Mouse (Mus musculus) heart, embryonic 11.5 days (tissue): Measurements from ENCODE around the gene Ephb6. TPM values are rescaled to one million over a fixed set of nuclear protein-coding genes. Genes with fewer than 3 reads are reported as not detected.

Experiments
- ATAC-seq: fragments of 200-750 bp; cut with Nextera tagmentation; replicated peaks from 2 replicates; pipeline ENCODE4 v1.8.0; 2017; ENCODE audit warnings: moderate library complexity; ENCODE audit not compliant: insufficient number of reproducible peaks, low FRiP score, low TSS enrichment
- H3K27ac ChIP-seq: fragments of 300-500 bp; sonication (generic); 2 replicates; pipeline ENCODE4 v1.5.1; 2014; ENCODE audit warnings: mild to moderate bottlenecking, low read depth, low read length
- H3K27me3 ChIP-seq: fragments of 300-500 bp; sonication (generic); 2 replicates; pipeline ENCODE4 v1.6.1; 2014; ENCODE audit warnings: mild to moderate bottlenecking, low read length, mixed read lengths; ENCODE audit not compliant: control insufficient read depth, insufficient read depth
- H3K36me3 ChIP-seq: fragments of 300-500 bp; sonication (generic); 2 replicates; pipeline ENCODE4 v1.6.1; 2014; ENCODE audit warnings: mild to moderate bottlenecking, low read length, moderate library complexity, mixed read lengths; ENCODE audit not compliant: control insufficient read depth, insufficient read depth
- H3K4me1 ChIP-seq: fragments of 300-500 bp; sonication (generic); 2 replicates; pipeline ENCODE4 v1.6.1; 2014; ENCODE audit warnings: low read length; ENCODE audit not compliant: control insufficient read depth, insufficient read depth
- H3K4me2 ChIP-seq: fragments of 300-500 bp; sonication (generic); 2 replicates; pipeline ENCODE4 v1.6.1; 2014; ENCODE audit warnings: mild to moderate bottlenecking, moderate library complexity
- H3K4me3 ChIP-seq: fragments of 300-500 bp; sonication (generic); 2 replicates; pipeline ENCODE4 v1.5.1; 2014; ENCODE audit warnings: low read depth, low read length
- H3K9ac ChIP-seq: fragments of 300-500 bp; sonication (generic); 2 replicates; pipeline ENCODE4 v1.6.1; 2014; ENCODE audit warnings: mild to moderate bottlenecking, low read depth, low read length, moderate library complexity
- H3K9me3 ChIP-seq: fragments of 300-500 bp; sonication (generic); replicated peaks from 2 replicates; pipeline ENCODE4 v1.6.1; 2016; ENCODE audit warnings: low read length; ENCODE audit not compliant: control insufficient read depth
- WGBS: fragments of 180-500 bp; shearing (Covaris S2); extraction: QIAGEN DNeasy Blood & Tissue Kit; methylation state at CpG from one replicate; pipeline ENCODE4 v1.1.7; 2014; ENCODE audit not compliant: insufficient replicate concordance; 5-methylcytosine and 5-hydroxymethylcytosine counted together
- polyA plus RNA-seq: library from polyadenylated mRNA; unstranded; fragments of >200 nt; fragmentation: Nextera tagmentation; extraction: Ambion mirVana; gene quantifications from 2 replicates; pipeline ENCODE4 v1.2.1, GENCODE M21; 2014

Gene Ephb6
- polyA plus RNA-seq, 1 experiment from 2014 or later: 3.7 TPM

DNA sequence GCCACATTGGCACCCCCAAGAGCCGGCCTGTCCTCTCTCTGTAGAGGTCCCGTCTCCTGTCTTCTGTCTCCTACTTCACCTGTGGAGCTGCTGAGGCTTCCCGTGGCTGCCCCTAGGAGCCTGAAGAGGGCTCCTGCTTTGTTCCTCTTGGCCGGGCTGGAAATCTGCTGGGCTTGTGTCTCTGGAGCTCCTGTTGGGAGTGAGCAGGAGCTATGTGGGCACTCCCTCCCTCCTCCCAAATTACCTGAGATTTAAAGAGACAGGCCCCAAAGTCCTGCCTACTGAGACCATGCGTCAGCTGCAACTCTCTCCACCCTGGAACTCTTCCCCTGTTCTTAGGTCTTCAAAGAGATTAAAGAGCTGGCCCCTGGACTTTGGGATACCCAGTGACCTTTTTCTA, 30.9 kb downstream of the Ephb6 start, which contains the start of gene Trpv6:
Trpv6 (minus strand) TSS at position 228 of the 400 bp plus-strand sequence.
- Histone ChIP-seq H3K36me3 (no peaks in the 10 kb centered on the region), H3K4me1 (no peaks in the 10 kb centered on the region), H3K9me3 (no peaks in the 10 kb centered on the region), H3K9ac (no peak within 1 kb of the TSS), H3K27ac (no peak within 1 kb of the TSS), H3K27me3 (no peaks in the 10 kb centered on the region), H3K4me3 (no peak within 1 kb of the TSS), H3K4me2 (no peak within 1 kb of the TSS)
- ATAC-seq: no peak
- 12% methylated on average over 5 of the region's 5 CpGs for WGBS

DNA sequence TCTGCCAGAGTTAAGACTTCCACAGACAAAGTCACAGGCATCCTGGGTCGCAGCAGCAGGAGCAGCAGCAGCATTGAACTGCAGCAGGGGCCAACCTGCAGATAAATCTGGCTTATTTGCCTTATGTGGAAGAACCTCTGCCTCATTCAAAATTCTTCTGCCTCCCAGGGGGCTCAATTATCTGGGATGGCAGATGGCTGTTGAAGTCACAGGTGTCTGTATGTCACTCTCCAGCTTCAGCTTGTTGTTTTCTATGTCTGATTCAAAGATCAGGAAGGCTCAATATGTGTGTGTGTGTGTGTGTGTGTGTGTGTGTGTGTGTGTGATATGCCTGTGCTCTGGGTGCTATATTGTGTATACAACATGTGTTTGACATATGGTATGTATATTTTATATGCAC, 32.1 kb downstream of the Ephb6 start:
- H3K9me3 ChIP-seq: no peaks in the 10 kb centered on the region
- H3K9ac ChIP-seq: no peak overlapping the region
- no peak overlapping the region for H3K27ac ChIP-seq
- no peak overlapping the region for H3K4me2 ChIP-seq
- no peaks in the 10 kb centered on the region for H3K4me1 ChIP-seq
- no peak for ATAC-seq
- WGBS: 19% methylated on average over 1 of the region's 1 CpGs
- H3K4me3 ChIP-seq: no peak overlapping the region
- H3K36me3 ChIP-seq: no peaks in the 10 kb centered on the region
- no peaks in the 10 kb centered on the region for H3K27me3 ChIP-seq

DNA sequence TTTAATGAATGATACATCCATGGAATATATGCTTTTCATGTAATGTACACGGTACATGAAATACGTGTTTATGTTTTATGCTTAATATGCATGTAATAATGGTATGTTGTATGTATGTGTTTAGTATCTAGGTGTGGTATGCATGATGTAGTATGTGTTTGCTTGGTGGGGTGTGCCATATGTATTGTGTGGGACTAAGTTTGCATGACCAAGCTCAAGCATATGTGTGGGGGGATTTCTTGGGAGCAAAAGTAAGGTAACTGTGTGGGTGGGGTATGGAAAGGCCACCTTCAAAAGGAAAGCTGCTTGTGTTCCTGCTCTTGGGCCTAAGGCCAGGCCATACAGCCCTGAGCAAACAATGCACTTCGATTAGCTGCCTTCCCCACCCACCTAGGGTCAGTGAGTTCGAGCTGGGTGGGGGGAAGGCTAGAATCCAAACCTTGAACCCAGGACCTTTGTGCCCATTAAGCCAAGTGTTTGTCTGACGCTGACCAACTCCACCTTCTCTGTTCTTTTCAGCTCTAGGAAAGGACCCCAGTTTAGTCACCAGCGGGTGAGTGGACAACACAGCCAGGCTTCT, 32.7 kb downstream of the Ephb6 start:
- no peak for ATAC-seq
- no peaks in the 10 kb centered on the region for H3K36me3 ChIP-seq
- no peak overlapping the region for H3K4me3 ChIP-seq
- H3K9me3 ChIP-seq: no peaks in the 10 kb centered on the region
- 72% methylated on average over 6 of the region's 6 CpGs for WGBS
- no peaks in the 10 kb centered on the region for H3K27me3 ChIP-seq
- no peak overlapping the region for H3K4me2 ChIP-seq
- H3K27ac ChIP-seq: no peak overlapping the region
- no peaks in the 10 kb centered on the region for H3K4me1 ChIP-seq
- no peak overlapping the region for H3K9ac ChIP-seq

DNA sequence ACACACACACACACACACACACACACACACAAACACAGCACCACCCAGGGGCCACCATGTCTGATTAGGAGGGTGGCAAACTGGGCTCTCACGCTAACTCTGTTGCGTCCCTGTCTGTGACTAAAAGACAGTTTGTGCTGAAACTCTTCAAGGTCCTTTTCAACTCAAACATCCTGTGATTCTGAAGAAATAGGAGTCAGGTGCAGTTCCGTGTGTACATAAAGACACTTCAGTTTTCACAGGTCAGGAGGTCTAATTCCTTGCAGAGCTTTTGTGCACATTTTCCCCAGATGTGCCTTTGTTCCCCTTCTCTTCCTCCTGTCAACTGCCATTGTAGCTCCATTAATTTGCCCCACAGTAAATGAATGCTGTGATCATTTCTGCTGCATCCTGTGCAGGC, 35.2 kb downstream of the Ephb6 start:
- H3K4me2 ChIP-seq: no peak overlapping the region
- no peaks in the 10 kb centered on the region for H3K36me3 ChIP-seq
- 78% methylated on average over 3 of the region's 3 CpGs for WGBS
- no peak overlapping the region for H3K9ac ChIP-seq
- no peaks in the 10 kb centered on the region for H3K4me1 ChIP-seq
- no peaks in the 10 kb centered on the region for H3K9me3 ChIP-seq
- no peaks in the 10 kb centered on the region for H3K27me3 ChIP-seq
- ATAC-seq: no peak
- no peak overlapping the region for H3K27ac ChIP-seq
- no peak overlapping the region for H3K4me3 ChIP-seq

DNA sequence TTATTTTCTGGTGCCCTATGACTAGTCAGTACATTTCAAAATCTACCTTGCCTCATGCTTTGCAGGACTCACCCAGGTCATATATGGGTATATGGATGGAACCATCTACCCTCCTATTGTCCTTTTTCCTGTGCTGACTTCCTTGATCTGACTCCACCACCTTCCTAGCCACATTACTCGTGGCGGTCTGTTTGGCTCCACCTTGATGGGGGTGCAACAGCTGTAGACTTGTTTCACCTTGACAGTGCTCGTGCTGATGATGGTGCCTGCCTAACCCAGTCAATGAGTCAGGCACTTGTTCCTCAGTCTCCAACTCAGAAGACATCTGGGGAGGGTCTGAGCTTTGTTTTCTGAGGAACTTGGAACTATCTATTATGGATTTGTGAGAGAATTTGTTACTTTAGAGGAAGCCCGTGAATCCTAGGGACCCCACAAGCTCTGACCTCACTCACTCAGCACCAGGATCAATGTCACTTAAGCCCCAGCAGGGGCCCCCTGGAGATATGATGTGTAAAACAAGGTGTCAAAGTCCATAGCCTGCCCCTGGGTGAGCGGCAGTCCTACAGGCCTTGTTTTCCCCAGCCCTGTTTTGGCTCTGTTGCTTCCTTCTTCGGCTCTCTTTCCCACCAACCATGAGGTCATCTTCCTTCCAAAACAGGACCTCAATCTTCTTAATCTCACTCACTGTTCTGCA, 36.0 kb downstream of the Ephb6 start:
- Histone ChIP-seq H3K4me2 (no peak overlapping the region), H3K4me3 (no peak overlapping the region), H3K9me3 (no peaks in the 10 kb centered on the region), H3K36me3 (no peaks in the 10 kb centered on the region), H3K4me1 (no peaks in the 10 kb centered on the region), H3K27me3 (no peaks in the 10 kb centered on the region), H3K27ac (no peak overlapping the region), H3K9ac (no peak overlapping the region)
- no peak for ATAC-seq
- WGBS: 52% methylated on average over 6 of the region's 6 CpGs

DNA sequence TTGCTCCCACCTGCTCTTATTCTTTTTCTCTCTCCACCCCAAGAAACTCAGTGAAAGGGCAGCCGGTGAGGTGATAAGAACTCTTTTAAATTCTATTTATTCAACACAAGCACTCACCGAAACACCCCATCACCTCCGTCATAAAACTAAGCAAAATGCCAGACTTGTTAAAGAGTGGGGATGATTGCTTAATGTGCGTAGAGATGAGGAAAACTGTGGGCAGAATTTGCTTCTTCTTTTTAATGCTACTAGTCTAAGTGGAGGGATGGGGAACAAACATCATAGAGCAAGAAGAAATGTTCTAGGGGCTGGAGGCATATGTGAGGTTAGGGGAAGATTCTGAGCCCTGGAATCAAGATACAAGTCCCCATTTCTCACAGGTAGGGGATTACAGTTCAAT, 37.5 kb downstream of the Ephb6 start:
- H3K4me3 ChIP-seq: no peak overlapping the region
- no peak overlapping the region for H3K27ac ChIP-seq
- ATAC-seq: no peak
- H3K27me3 ChIP-seq: no peaks in the 10 kb centered on the region
- no peak overlapping the region for H3K4me2 ChIP-seq
- H3K4me1 ChIP-seq: no peaks in the 10 kb centered on the region
- H3K36me3 ChIP-seq: no peaks in the 10 kb centered on the region
- WGBS: 77% methylated on average over 4 of the region's 4 CpGs
- H3K9ac ChIP-seq: no peak overlapping the region
- no peaks in the 10 kb centered on the region for H3K9me3 ChIP-seq

DNA sequence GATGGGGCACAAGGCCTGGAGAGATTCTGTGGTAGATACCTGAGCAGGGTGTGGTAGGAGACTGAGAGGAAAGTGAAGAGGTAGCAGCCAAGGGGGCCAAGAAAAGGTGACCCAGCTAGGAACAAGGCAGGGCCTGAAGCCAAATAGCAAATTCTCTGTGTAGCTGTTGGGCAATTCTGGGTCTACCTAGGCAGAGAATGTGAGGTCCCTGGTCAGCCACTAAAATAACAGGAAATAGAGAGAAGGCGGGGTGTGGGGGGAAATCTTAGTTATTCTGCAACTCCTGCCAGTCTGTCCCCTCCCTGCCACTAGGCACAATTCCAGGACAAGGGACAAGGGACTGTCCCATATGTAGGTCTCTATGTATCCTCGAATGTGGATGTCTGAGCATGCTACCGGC, 37.9 kb downstream of the Ephb6 start:
- no peak for ATAC-seq
- H3K4me2 ChIP-seq: no peak overlapping the region
- 74% methylated on average over 3 of the region's 3 CpGs for WGBS
- H3K27me3 ChIP-seq: no peaks in the 10 kb centered on the region
- H3K4me1 ChIP-seq: no peaks in the 10 kb centered on the region
- no peaks in the 10 kb centered on the region for H3K9me3 ChIP-seq
- H3K9ac ChIP-seq: no peak overlapping the region
- no peak overlapping the region for H3K4me3 ChIP-seq
- no peak overlapping the region for H3K27ac ChIP-seq
- no peaks in the 10 kb centered on the region for H3K36me3 ChIP-seq

DNA sequence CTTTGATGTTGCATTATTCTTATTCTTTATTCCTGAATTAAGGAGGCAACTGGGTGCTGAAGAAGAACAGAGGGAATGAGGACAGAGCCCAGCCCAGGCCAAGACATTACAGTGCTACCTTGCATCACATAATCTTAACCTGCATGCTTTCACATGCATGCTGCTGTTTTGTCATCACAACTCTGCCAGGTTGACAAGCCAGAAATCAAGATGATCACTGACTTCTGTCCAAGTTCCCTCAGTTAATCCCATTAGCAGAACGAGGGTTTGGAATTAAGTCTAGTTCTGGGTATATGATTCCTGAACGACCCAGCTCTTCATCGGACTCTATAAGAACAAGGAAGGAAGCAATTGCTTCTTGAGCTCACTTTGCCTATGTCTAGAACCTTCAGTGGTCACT, 40.9 kb downstream of the Ephb6 start:
- ATAC-seq: no peak

DNA sequence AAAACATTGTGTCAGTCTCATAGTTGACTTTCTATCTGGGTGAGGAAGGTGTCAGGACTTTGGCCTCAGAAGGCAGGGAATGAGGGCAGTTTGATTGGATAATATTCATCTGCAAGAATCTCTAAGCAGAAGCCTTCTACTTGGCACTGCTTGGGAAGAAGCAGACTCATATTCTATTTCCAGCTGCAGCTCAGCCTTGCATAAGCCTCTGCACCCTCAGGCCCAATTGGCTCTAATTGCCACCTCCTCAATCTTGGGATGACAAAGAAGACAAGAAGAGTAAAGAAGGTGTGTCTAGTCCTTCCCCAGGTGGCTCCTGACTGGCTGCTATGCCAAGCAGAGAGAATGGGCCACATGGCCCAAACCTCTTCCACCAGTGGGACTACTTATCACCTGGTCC, 41.4 kb downstream of the Ephb6 start:
- no peaks in the 10 kb centered on the region for H3K9me3 ChIP-seq
- ATAC-seq: no peak

More for the DNA sequence above, 40.9 kb downstream of the Ephb6 start:
- H3K27me3 ChIP-seq: no peaks in the 10 kb centered on the region
- no peaks in the 10 kb centered on the region for H3K36me3 ChIP-seq
- H3K9me3 ChIP-seq: no peaks in the 10 kb centered on the region
- H3K4me2 ChIP-seq: no peak overlapping the region
- WGBS: 74% methylated on average over 3 of the region's 3 CpGs
- no peak overlapping the region for H3K4me3 ChIP-seq
- H3K4me1 ChIP-seq: no peaks in the 10 kb centered on the region
- no peak overlapping the region for H3K27ac ChIP-seq
- no peak overlapping the region for H3K9ac ChIP-seq

More for the DNA sequence above, 41.4 kb downstream of the Ephb6 start:
- H3K9ac ChIP-seq: no peak overlapping the region
- no peaks in the 10 kb centered on the region for H3K36me3 ChIP-seq
- H3K27ac ChIP-seq: no peak overlapping the region
- no peaks in the 10 kb centered on the region for H3K4me1 ChIP-seq
- no peak overlapping the region for H3K4me2 ChIP-seq
- H3K27me3 ChIP-seq: no peaks in the 10 kb centered on the region
- H3K4me3 ChIP-seq: no peak overlapping the region
